Mouse (Mus musculus) cerebellum, adult 9-10 months (tissue): ENCODE data around the gene Zfp874b.
"Not testable (repeated sequence)": the region's sequence is repeated elsewhere in the genome, so short reads cannot be mapped to it uniquely, and the experiment has no call there.

Experiments used
- DNase-seq: peaks from one replicate; pipeline ENCODE4 v3.0.0; 2022

Zfp874b gene

GRCm38 (mm10) chr13:67483625-67484423, at the start of gene Zfp874b:
Zfp874b (minus strand) TSS chr13:67484258.
- peak; percentile 95 for DNase-seq

- DNase-seq = peak; percentile 29
Observed at GRCm38 (mm10) chr13:67527049-67527730, 43.1 kb upstream of the Zfp874b start.

GRCm38 (mm10) chr13:67525753-67526410, 41.8 kb upstream of the Zfp874b start, which contains the start of the genes Gm26965 and Zfp87:
Gm26965 (minus strand) TSS chr13:67526151.
Zfp87 (minus strand) TSS chr13:67526177.
- peak; percentile 94 for DNase-seq

GRCm38 (mm10) chr13:67500908-67501307, 16.9 kb upstream of the Zfp874b start:
- peak; percentile 39 for DNase-seq

- peak; percentile 88 for DNase-seq
Observed at GRCm38 (mm10) chr13:67500084-67500719, 16.1 kb upstream of the Zfp874b start, which contains the start of gene Zfp58. Zfp58 (minus strand) TSS chr13:67500555.

- DNase-seq = no peak
Observed at GRCm38 (mm10) chr13:67495631-67496030, 11.6 kb upstream of the Zfp874b start.

GRCm38 (mm10) chr13:67484424-67484811, 360 bp upstream of the Zfp874b start:
- DNase-seq = no peak

GRCm38 (mm10) chr13:67481528-67481927, 2.5 kb downstream of the Zfp874b start:
- DNase-seq = no peak

GRCm38 (mm10) chr13:67469274-67469673, 14.8 kb downstream of the Zfp874b start:
- no peak for DNase-seq

GRCm38 (mm10) chr13:67463506-67464185, 20.4 kb downstream of the Zfp874b start:
- not testable (repeated sequence) for DNase-seq

GRCm38 (mm10) chr13:67452021-67452309, 32.1 kb downstream of the Zfp874b start:
- no peak for DNase-seq

GRCm38 (mm10) chr13:67451172-67452020, 32.7 kb downstream of the Zfp874b start, which contains the start of gene Zfp874a:
Zfp874a (minus strand) TSS chr13:67451624.
- peak; percentile 96 for DNase-seq

GRCm38 (mm10) chr13:67437095-67437494, 47.0 kb downstream of the Zfp874b start:
- not testable (repeated sequence) for DNase-seq

GRCm38 (mm10) chr13:67428116-67428515, 55.9 kb downstream of the Zfp874b start:
- DNase-seq = no peak

GRCm38 (mm10) chr13:67425699-67426098, 58.4 kb downstream of the Zfp874b start:
- DNase-seq = not testable (repeated sequence)

GRCm38 (mm10) chr13:67422532-67422931, 61.5 kb downstream of the Zfp874b start:
- DNase-seq = not testable (repeated sequence)
